Mouse (Mus musculus) cortical plate, adult 2 months (tissue): ENCODE data around the gene Map3k1. TPM values are rescaled to one million over a fixed set of nuclear protein-coding genes. Genes with fewer than 3 reads are reported as not detected.

ENCODE experiments used
- H3K27ac ChIP-seq: fragments of 200-500 bp; 2 replicates; pipeline ENCODE4 v1.5.1; 2012; ENCODE audit warnings: low read length, control low read depth, inconsistent platforms; ENCODE audit not compliant: insufficient read depth
- H3K4me1 ChIP-seq: fragments of 200-500 bp; 2 replicates; pipeline ENCODE4 v1.6.1; 2011; ENCODE audit warnings: low read length; ENCODE audit not compliant: control insufficient read depth, insufficient read depth
- H3K4me3 ChIP-seq: fragments of 200-500 bp; 2 replicates; pipeline ENCODE4 v1.5.1; 2011; ENCODE audit warnings: mild to moderate bottlenecking, low read length, control low read depth; ENCODE audit not compliant: insufficient read depth
- CTCF ChIP-seq: fragments of 200-500 bp; IDR thresholded peaks from 2 replicates; pipeline ENCODE4 v1.5.1; 2011; ENCODE audit warnings: mild to moderate bottlenecking, control low read depth, low read length; ENCODE audit not compliant: insufficient read depth; ENCODE audit errors: extremely low read depth
- POLR2A ChIP-seq: fragments of 200-500 bp; IDR thresholded peaks from 2 replicates; pipeline ENCODE4 v1.6.1; 2011; ENCODE audit warnings: mild to moderate bottlenecking, low read length, control low read depth; ENCODE audit not compliant: insufficient read depth; ENCODE audit errors: extremely low read depth
- polyA plus RNA-seq: library from polyadenylated mRNA; depleted of rRNA; stranded (reverse); fragments of >200 nt; gene quantifications from 2 replicates; pipeline ENCODE4 v1.2.3, GENCODE M21; 2012

Gene Map3k1
- polyA plus RNA-seq, 1 experiment, result 5.4 TPM

GRCm38 (mm10) chr13:111829473-111829872 is 20.7 kb upstream of the Map3k1 start:
- H3K4me1 ChIP-seq, result no peaks in the 10 kb centered on the region
- no peak overlapping the region for H3K27ac ChIP-seq
- TF ChIP-seq CTCF, result no peak
- TF ChIP-seq POLR2A, result no peak
- no peak overlapping the region for H3K4me3 ChIP-seq

- Histone ChIP-seq H3K4me3 (no peak overlapping the region), H3K4me1 (no peaks in the 10 kb centered on the region), H3K27ac (no peak overlapping the region)
- TF ChIP-seq CTCF (no peak), POLR2A (no peak)
Measured at GRCm38 (mm10) chr13:111827481-111827880, 18.7 kb upstream of the Map3k1 start.

GRCm38 (mm10) chr13:111824178-111824577 is 15.4 kb upstream of the Map3k1 start:
- H3K27ac ChIP-seq, result no peak overlapping the region
- H3K4me1 ChIP-seq, result no peaks in the 10 kb centered on the region
- H3K4me3 ChIP-seq, result no peak overlapping the region
- TF ChIP-seq CTCF, result no peak
- no peak for TF ChIP-seq POLR2A

- Histone ChIP-seq H3K4me1 (no peaks in the 10 kb centered on the region), H3K27ac (no peak overlapping the region), H3K4me3 (no peak overlapping the region)
- TF ChIP-seq CTCF (no peak), POLR2A (no peak)
Measured at GRCm38 (mm10) chr13:111821727-111822375, 13.1 kb upstream of the Map3k1 start.

GRCm38 (mm10) chr13:111819618-111820385 is 11.0 kb upstream of the Map3k1 start:
- Histone ChIP-seq H3K4me1 (no peaks in the 10 kb centered on the region), H3K27ac (no peak overlapping the region), H3K4me3 (no peak overlapping the region)
- no peak for TF ChIP-seq POLR2A
- TF ChIP-seq CTCF, result no peak

GRCm38 (mm10) chr13:111819106-111819505 is 10.3 kb upstream of the Map3k1 start:
- Histone ChIP-seq H3K27ac (no peak overlapping the region), H3K4me1 (no peaks in the 10 kb centered on the region), H3K4me3 (no peak overlapping the region)
- TF ChIP-seq CTCF, result no peak
- no peak for TF ChIP-seq POLR2A

GRCm38 (mm10) chr13:111818216-111818903 is 9.6 kb upstream of the Map3k1 start:
- no peak overlapping the region for H3K27ac ChIP-seq
- no peaks in the 10 kb centered on the region for H3K4me1 ChIP-seq
- TF ChIP-seq CTCF (no peak), POLR2A (no peak)
- no peak overlapping the region for H3K4me3 ChIP-seq

- H3K4me1 ChIP-seq, result no peaks in the 10 kb centered on the region
- no peak overlapping the region for H3K4me3 ChIP-seq
- H3K27ac ChIP-seq, result no peak overlapping the region
- no peak for TF ChIP-seq POLR2A
- TF ChIP-seq CTCF, result no peak
Measured at GRCm38 (mm10) chr13:111817773-111818172, 9.0 kb upstream of the Map3k1 start.

- H3K27ac ChIP-seq, result no peak overlapping the region
- no peak overlapping the region for H3K4me3 ChIP-seq
- H3K4me1 ChIP-seq, result no peaks in the 10 kb centered on the region
- no peak for TF ChIP-seq POLR2A
Measured at GRCm38 (mm10) chr13:111816431-111816830, 7.6 kb upstream of the Map3k1 start.

- no peak overlapping the region for H3K4me3 ChIP-seq
- TF ChIP-seq POLR2A, result no peak
- no peak for TF ChIP-seq CTCF
- H3K27ac ChIP-seq, result no peak overlapping the region
- H3K4me1 ChIP-seq, result no peaks in the 10 kb centered on the region
Measured at GRCm38 (mm10) chr13:111815486-111815885, 6.7 kb upstream of the Map3k1 start.
